Mouse (Mus musculus) kidney, postnatal 0 days (tissue): ENCODE data around the gene Acbd6. TPM values are rescaled to one million over a fixed set of nuclear protein-coding genes. Genes with fewer than 3 reads are reported as not detected.

Experiments
- ATAC-seq: fragments of 200-750 bp; cut with Nextera tagmentation; replicated peaks from 2 replicates; pipeline ENCODE4 v1.8.0; 2017; ENCODE audit warnings: low read depth, moderate number of reproducible peaks, moderate TSS enrichment, moderate library complexity; ENCODE audit not compliant: low FRiP score
- DNase-seq: peaks from one replicate; pipeline ENCODE4 v3.0.0-alpha.2; 2016; ENCODE audit warnings: low spot score
- H3K27ac ChIP-seq: fragments of 300-500 bp; sonication (generic); 2 replicates; pipeline ENCODE4 v1.5.1; 2014; ENCODE audit warnings: mild to moderate bottlenecking
- H3K27me3 ChIP-seq: fragments of 300-500 bp; sonication (generic); 2 replicates; pipeline ENCODE4 v1.6.1; 2014; ENCODE audit warnings: low read length, mixed read lengths; ENCODE audit not compliant: insufficient read depth
- H3K36me3 ChIP-seq: fragments of 300-500 bp; sonication (generic); 2 replicates; pipeline ENCODE4 v1.6.1; 2014; ENCODE audit warnings: low read length, mixed read lengths; ENCODE audit not compliant: insufficient read depth
- H3K4me1 ChIP-seq: fragments of 300-500 bp; sonication (generic); replicated peaks from 2 replicates; pipeline ENCODE4 v1.6.1; 2014; ENCODE audit warnings: antibody characterized with exemption, low read length, mixed read lengths; ENCODE audit not compliant: insufficient read depth
- H3K4me2 ChIP-seq: fragments of 300-500 bp; sonication (generic); 2 replicates; pipeline ENCODE4 v1.6.1; 2014; ENCODE audit warnings: mild to moderate bottlenecking, low read length, moderate library complexity, mixed read lengths
- H3K4me3 ChIP-seq: fragments of 300-500 bp; sonication (generic); replicated peaks from 2 replicates; pipeline ENCODE4 v1.5.1; 2014; ENCODE audit warnings: low read depth, low read length
- H3K9ac ChIP-seq: fragments of 300-500 bp; sonication (generic); 2 replicates; pipeline ENCODE4 v1.6.1; 2014; ENCODE audit warnings: low read depth, low read length
- H3K9me3 ChIP-seq: fragments of 300-500 bp; sonication (generic); replicated peaks from 2 replicates; pipeline ENCODE4 v1.6.1; 2016; ENCODE audit warnings: low read length, inconsistent platforms, mixed read lengths
- CTCF ChIP-seq: IDR thresholded peaks from 2 replicates; pipeline ENCODE4 v1.5.1; 2016; ENCODE audit warnings: antibody characterized with exemption, low read depth, mild to moderate bottlenecking, moderate library complexity
- WGBS: fragments of 180-500 bp; shearing (Covaris S2); extraction: QIAGEN DNeasy Blood & Tissue Kit; methylation state at CpG from one replicate; pipeline ENCODE4 v1.1.7; 2014; 5-methylcytosine and 5-hydroxymethylcytosine counted together
- polyA plus RNA-seq: library from polyadenylated mRNA; unstranded; fragments of >200 nt; fragmentation: Nextera tagmentation; extraction: Ambion mirVana; gene quantifications from 2 replicates; pipeline ENCODE4 v1.2.1, GENCODE M21; 2015

Acbd6 gene
- polyA plus RNA-seq, 1 experiment from 2014 or later: 96.8 TPM

DNA sequence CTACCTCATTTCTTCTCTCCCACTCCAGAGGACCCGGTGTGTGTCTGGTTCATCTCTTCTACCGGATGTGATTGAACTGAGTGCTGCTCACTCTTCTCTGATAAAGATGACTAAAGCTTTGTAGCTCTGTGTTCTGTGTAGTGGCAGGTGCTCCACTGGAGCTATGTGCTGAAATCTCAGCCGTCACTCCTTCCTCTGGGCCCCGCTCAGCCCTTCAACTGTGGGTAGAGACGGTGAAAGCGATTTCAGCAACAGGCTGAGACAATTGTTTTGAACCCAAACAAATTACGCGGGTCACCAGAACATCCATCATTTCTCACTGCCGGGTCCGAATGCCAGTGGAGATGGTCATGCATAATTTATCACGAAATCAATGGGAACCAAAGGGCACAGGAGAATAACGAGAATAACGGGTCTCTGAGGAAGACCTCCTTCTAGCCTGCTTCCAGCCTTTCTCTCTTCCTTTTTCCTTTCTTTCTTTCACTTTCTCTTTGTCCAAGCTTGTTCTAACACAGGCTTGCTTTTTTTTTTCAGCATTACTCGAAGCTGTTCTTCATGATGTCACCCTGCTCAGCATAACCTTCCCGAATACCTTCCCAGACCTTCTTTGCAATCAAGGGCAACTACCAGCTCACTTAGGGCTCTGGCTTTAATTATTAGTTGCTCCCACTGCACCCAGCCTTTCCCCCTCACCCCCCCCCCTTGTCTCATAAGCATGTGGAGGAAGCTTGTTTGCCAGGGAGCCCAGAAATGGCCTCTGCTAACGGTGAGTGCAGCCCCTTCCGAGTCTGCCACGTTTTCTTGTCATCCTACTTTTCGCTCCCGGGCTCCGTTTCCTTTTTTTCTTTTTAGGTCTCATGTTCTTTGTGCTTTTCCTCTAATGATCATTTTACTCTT, 27.1 kb upstream of the Acbd6 start:
- Histone ChIP-seq H3K4me1 (0 out of 2 replicates have a peak, but pooled peaks cover 6% of the 10 kb centered on the region), H3K9ac (no peak overlapping the region), H3K4me3 (0 out of 2 replicates have a peak overlapping the region, but pooled peaks have one; percentile 1), H3K36me3 (no peaks in the 10 kb centered on the region), H3K27ac (no peak overlapping the region), H3K9me3 (no peaks in the 10 kb centered on the region), H3K27me3 (no peaks in the 10 kb centered on the region), H3K4me2 (peak overlapping the region; percentile 28; the same call in 1 of the 2 replicates)
- TF ChIP-seq CTCF: no peak
- DNase-seq: no peak
- 52% methylated on average over 21 of the region's 21 CpGs for WGBS
- no peak for ATAC-seq

DNA sequence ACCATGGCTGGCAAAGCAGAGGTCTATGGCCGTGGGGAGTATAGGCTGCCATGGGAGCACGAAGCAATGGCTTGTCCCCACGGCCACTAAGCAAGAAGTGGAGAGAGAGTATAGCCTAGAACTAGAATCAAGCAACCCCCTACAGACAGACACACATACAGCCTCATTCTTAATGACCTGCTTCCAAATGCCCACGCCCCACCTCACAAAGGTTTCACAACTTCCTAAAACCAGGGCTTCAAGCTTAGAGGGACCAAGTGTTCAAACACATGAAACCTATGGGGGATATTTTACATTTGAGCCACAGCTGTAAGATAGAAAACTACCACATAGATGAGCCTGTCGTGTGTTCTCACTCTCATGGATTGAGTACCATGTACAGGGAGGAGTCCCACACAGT, 25.5 kb upstream of the Acbd6 start:
- Histone ChIP-seq H3K27ac (no peak overlapping the region), H3K9me3 (no peaks in the 10 kb centered on the region), H3K4me1 (0 out of 2 replicates have a peak, but pooled peaks cover 6% of the 10 kb centered on the region), H3K4me3 (no peak overlapping the region), H3K4me2 (no peak overlapping the region), H3K27me3 (no peaks in the 10 kb centered on the region), H3K9ac (no peak overlapping the region), H3K36me3 (no peaks in the 10 kb centered on the region)
- no peak for DNase-seq
- 90% methylated on average over 5 of the region's 5 CpGs for WGBS
- no peak for TF ChIP-seq CTCF
- ATAC-seq: no peak

- Histone ChIP-seq H3K9me3 (no peaks in the 10 kb centered on the region), H3K4me1 (no peaks in the 10 kb centered on the region), H3K27me3 (no peaks in the 10 kb centered on the region), H3K9ac (no peak overlapping the region), H3K4me2 (no peak overlapping the region), H3K27ac (no peak overlapping the region), H3K36me3 (no peaks in the 10 kb centered on the region), H3K4me3 (no peak overlapping the region)
- 50% methylated on average over 9 of the region's 9 CpGs for WGBS
- DNase-seq (no peak), ATAC-seq (no peak)
- TF ChIP-seq CTCF: no peak
Observed at GRCm38 (mm10) chr1:155532833-155533688, 24.9 kb upstream of the Acbd6 start.

DNA sequence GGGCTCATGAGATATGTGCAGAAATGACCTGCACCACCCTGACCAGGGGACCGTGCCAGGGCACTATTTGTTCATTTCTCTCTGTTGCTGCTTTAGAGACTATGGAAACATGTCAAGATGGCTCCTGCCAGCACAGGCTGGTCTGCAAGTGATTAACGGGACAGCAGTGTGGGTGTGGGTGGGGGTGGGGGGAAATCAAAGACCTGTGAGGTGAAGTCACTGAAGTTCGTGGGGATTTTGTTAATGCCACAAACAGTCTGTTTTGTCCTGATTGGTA, 24.3 kb upstream of the Acbd6 start:
- Histone ChIP-seq H3K36me3 (no peaks in the 10 kb centered on the region), H3K27me3 (no peaks in the 10 kb centered on the region), H3K4me3 (no peak overlapping the region), H3K9ac (no peak overlapping the region), H3K4me2 (no peak overlapping the region), H3K27ac (no peak overlapping the region), H3K4me1 (no peaks in the 10 kb centered on the region), H3K9me3 (no peaks in the 10 kb centered on the region)
- DNase-seq: no peak
- 63% methylated on average over 3 of the region's 3 CpGs for WGBS
- no peak for ATAC-seq
- no peak for TF ChIP-seq CTCF

- no peak overlapping the region for H3K4me3 ChIP-seq
- H3K4me1 ChIP-seq: no peaks in the 10 kb centered on the region
- no peaks in the 10 kb centered on the region for H3K9me3 ChIP-seq
- no peak overlapping the region for H3K27ac ChIP-seq
- DNase-seq (peak; percentile 85), ATAC-seq (no peak)
- H3K4me2 ChIP-seq: no peak overlapping the region
- H3K27me3 ChIP-seq: no peaks in the 10 kb centered on the region
- peak; percentile 93 for TF ChIP-seq CTCF
- H3K36me3 ChIP-seq: no peaks in the 10 kb centered on the region
- H3K9ac ChIP-seq: no peak overlapping the region
- WGBS: 3% methylated on average over 2 of the region's 2 CpGs
Observed at GRCm38 (mm10) chr1:155537005-155537642, 20.8 kb upstream of the Acbd6 start.

DNA sequence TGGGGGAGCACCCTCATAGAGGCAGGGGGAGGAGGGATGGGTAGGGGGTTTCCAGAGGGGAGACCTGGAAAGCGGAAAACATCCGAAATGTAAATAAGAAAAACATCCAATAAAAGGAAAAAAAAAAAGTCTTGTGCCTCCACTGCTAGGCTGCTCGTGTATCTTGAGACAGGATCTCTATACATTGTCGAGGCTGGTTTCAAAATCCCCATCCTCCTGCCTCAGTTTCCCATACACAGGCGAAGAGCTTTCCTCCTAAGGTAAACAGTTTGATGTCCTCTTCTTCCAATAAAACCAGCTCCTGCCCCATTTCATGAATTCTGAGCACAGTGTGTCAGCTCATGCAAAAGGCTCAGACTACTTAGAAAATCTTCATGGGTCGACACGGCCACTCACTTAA, 19.9 kb upstream of the Acbd6 start:
- no peak for ATAC-seq
- no peak for DNase-seq

More for the DNA sequence above, 19.9 kb upstream of the Acbd6 start:
- H3K27ac ChIP-seq: no peak overlapping the region
- WGBS: 37% methylated on average over 7 of the region's 7 CpGs
- no peak for TF ChIP-seq CTCF
- no peak overlapping the region for H3K9ac ChIP-seq
- no peaks in the 10 kb centered on the region for H3K27me3 ChIP-seq
- no peaks in the 10 kb centered on the region for H3K9me3 ChIP-seq
- H3K4me1 ChIP-seq: no peaks in the 10 kb centered on the region
- no peak overlapping the region for H3K4me2 ChIP-seq
- no peaks in the 10 kb centered on the region for H3K36me3 ChIP-seq
- no peak overlapping the region for H3K4me3 ChIP-seq
